Mouse (Mus musculus): ENCODE results near the gene Rasgrf1. TPM values are rescaled to one million over a fixed set of nuclear protein-coding genes. Genes with fewer than 3 reads are reported as not detected.

Gene Rasgrf1
- polyA plus RNA-seq, 1 experiment from 2014 or later = 0.05 TPM

DNA sequence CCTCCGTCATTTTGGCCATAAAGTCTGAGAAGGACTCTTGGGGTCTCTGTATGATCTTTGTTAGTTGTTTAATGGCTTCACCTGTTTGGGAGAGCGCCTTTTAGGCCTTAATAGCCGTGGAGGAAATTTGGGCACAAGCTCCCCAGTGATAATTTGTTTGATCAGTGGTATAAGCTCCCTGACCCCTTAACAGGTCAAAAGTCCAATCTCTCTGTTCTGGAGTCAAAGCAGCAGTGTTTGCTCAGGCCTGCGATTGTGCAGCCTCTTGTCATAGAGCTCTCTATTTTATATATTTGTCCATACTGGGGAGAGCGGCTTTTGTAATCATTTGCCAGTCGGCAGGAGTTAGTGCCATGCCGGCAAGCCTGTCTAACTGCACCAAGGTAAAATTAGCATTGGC is 135.5 kb downstream of the Rasgrf1 start:
- H3K27me3 ChIP-seq (ENCODE audit: insufficient read depth, low read length) = no peaks in the 10 kb centered on the region
- H3K9ac ChIP-seq (ENCODE audit: low read depth, low read length) = no peak overlapping the region
- no peak for TF ChIP-seq CTCF (IDR thresholded peaks at IDR 0.05; ENCODE audit: low read depth)
- H3K27ac ChIP-seq = no peak overlapping the region
- H3K9me3 ChIP-seq (replicated peaks; ENCODE audit: low read length) = no peaks in the 10 kb centered on the region
- DNase-seq (ENCODE audit: low spot score) = no peak
- no peaks in the 10 kb centered on the region for H3K36me3 ChIP-seq (ENCODE audit: insufficient read depth, low read length)
- H3K4me1 ChIP-seq (replicated peaks; ENCODE audit: insufficient read depth, low read length) = no peaks in the 10 kb centered on the region
- 94% methylated on average over 7 of the region's 7 CpGs for WGBS
- ATAC-seq (replicated peaks; ENCODE audit: low FRiP score, low read depth) = no peak
- H3K4me2 ChIP-seq (ENCODE audit: low read length) = no peak overlapping the region
- H3K4me3 ChIP-seq (replicated peaks; ENCODE audit: low read depth, low read length) = no peak overlapping the region

DNA sequence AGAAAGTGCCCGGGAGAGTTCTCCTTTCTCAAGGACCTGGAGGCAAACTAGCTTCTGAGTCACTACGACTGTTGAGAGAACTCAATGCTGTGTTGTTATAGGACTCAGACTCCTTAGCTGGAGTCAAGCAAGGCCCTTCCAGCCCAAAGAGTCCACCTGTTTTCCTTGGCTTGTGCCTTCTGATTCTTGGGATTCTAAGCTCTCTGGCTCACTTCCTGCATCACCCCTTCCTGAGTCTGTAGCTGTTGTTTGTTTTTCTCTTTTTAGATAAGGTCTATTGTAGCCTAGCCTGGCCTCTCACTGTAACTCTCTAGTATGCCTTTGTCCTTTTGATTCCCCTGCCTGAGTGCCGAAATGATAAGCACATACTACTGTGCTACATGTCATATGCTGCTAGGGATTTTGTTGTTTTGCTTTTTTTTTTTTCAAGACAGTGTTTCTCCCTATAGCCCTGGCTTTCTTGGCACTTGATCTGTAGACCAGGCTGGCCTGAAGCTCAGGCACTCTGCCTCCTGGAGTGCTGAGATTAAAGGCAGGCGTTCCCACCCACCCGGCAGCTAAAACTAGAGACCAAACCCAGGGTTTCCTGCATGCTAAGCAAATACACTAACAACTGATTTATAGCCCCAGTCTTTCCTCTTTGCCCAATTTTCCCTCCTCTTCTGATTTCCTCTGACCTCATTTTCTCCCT is 138.4 kb downstream of the Rasgrf1 start:
- no peak overlapping the region for H3K4me3 ChIP-seq (replicated peaks; ENCODE audit: low read depth, low read length)
- no peak overlapping the region for H3K4me2 ChIP-seq (ENCODE audit: low read length)
- 42% methylated on average over 5 of the region's 5 CpGs for WGBS
- H3K27ac ChIP-seq = no peak overlapping the region
- ATAC-seq (replicated peaks; ENCODE audit: low FRiP score, low read depth) (no peak), DNase-seq (ENCODE audit: low spot score) (peak; percentile 61)
- no peaks in the 10 kb centered on the region for H3K9me3 ChIP-seq (replicated peaks; ENCODE audit: low read length)
- H3K4me1 ChIP-seq (replicated peaks; ENCODE audit: insufficient read depth, low read length) = no peaks in the 10 kb centered on the region
- no peaks in the 10 kb centered on the region for H3K27me3 ChIP-seq (ENCODE audit: insufficient read depth, low read length)
- TF ChIP-seq CTCF (IDR thresholded peaks at IDR 0.05; ENCODE audit: low read depth) = no peak
- no peaks in the 10 kb centered on the region for H3K36me3 ChIP-seq (ENCODE audit: insufficient read depth, low read length)
- no peak overlapping the region for H3K9ac ChIP-seq (ENCODE audit: low read depth, low read length)

- no peaks in the 10 kb centered on the region for H3K27me3 ChIP-seq (ENCODE audit: insufficient read depth, low read length)
- no peak for DNase-seq (ENCODE audit: low spot score)
- 75% methylated on average over 2 of the region's 2 CpGs for WGBS
- peak within 1 kb of the TSS; percentile 59 for H3K4me3 ChIP-seq (replicated peaks; ENCODE audit: low read depth, low read length)
- ATAC-seq (replicated peaks; ENCODE audit: low FRiP score, low read depth) = no peak
- H3K9me3 ChIP-seq (replicated peaks; ENCODE audit: low read length) = no peaks in the 10 kb centered on the region
- no peaks in the 10 kb centered on the region for H3K36me3 ChIP-seq (ENCODE audit: insufficient read depth, low read length)
- H3K9ac ChIP-seq (ENCODE audit: low read depth, low read length) = peak within 1 kb of the TSS; percentile 64
- peak within 1 kb of the TSS; percentile 84 for H3K4me2 ChIP-seq (ENCODE audit: low read length)
- H3K4me1 ChIP-seq (replicated peaks; ENCODE audit: insufficient read depth, low read length) = no peaks in the 10 kb centered on the region
- no peak for TF ChIP-seq CTCF (IDR thresholded peaks at IDR 0.05; ENCODE audit: low read depth)
- H3K27ac ChIP-seq = peak within 1 kb of the TSS; percentile 88
Measured at GRCm38 (mm10) chr9:90053852-90054251, 144.1 kb downstream of the Rasgrf1 start, which contains the start of gene Ctsh. TSS of gene Ctsh (plus strand) at chr9:90054152.

- peak; percentile 72 for TF ChIP-seq CTCF (IDR thresholded peaks at IDR 0.05; ENCODE audit: low read depth)
- DNase-seq (ENCODE audit: low spot score) (peak; percentile 91), ATAC-seq (replicated peaks; ENCODE audit: low FRiP score, low read depth) (peak; percentile 98)
- Histone ChIP-seq H3K9ac (ENCODE audit: low read depth, low read length) (peak overlapping the region; percentile 64), H3K27ac (peak overlapping the region; percentile 88), H3K36me3 (ENCODE audit: insufficient read depth, low read length) (no peaks in the 10 kb centered on the region), H3K4me3 (replicated peaks; ENCODE audit: low read depth, low read length) (peak overlapping the region; percentile 59), H3K9me3 (replicated peaks; ENCODE audit: low read length) (no peaks in the 10 kb centered on the region), H3K4me1 (replicated peaks; ENCODE audit: insufficient read depth, low read length) (no peaks in the 10 kb centered on the region), H3K27me3 (ENCODE audit: insufficient read depth, low read length) (no peaks in the 10 kb centered on the region), H3K4me2 (ENCODE audit: low read length) (peak overlapping the region; percentile 84)
- WGBS = under 1% methylated on average over 37 of the region's 37 CpGs
Measured at GRCm38 (mm10) chr9:90054371-90055145, 144.8 kb downstream of the Rasgrf1 start.

GRCm38 (mm10) chr9:90055409-90055808 is 145.7 kb downstream of the Rasgrf1 start:
- Histone ChIP-seq H3K4me2 (ENCODE audit: low read length) (peak overlapping the region; percentile 84), H3K9me3 (replicated peaks; ENCODE audit: low read length) (no peaks in the 10 kb centered on the region), H3K27me3 (ENCODE audit: insufficient read depth, low read length) (no peaks in the 10 kb centered on the region), H3K36me3 (ENCODE audit: insufficient read depth, low read length) (no peaks in the 10 kb centered on the region), H3K4me3 (replicated peaks; ENCODE audit: low read depth, low read length) (peak overlapping the region; percentile 59), H3K4me1 (replicated peaks; ENCODE audit: insufficient read depth, low read length) (no peaks in the 10 kb centered on the region), H3K27ac (no peak overlapping the region), H3K9ac (ENCODE audit: low read depth, low read length) (no peak overlapping the region)
- DNase-seq (ENCODE audit: low spot score) (no peak), ATAC-seq (replicated peaks; ENCODE audit: low FRiP score, low read depth) (no peak)
- 41% methylated on average over 5 of the region's 5 CpGs for WGBS
- no peak for TF ChIP-seq CTCF (IDR thresholded peaks at IDR 0.05; ENCODE audit: low read depth)

DNA sequence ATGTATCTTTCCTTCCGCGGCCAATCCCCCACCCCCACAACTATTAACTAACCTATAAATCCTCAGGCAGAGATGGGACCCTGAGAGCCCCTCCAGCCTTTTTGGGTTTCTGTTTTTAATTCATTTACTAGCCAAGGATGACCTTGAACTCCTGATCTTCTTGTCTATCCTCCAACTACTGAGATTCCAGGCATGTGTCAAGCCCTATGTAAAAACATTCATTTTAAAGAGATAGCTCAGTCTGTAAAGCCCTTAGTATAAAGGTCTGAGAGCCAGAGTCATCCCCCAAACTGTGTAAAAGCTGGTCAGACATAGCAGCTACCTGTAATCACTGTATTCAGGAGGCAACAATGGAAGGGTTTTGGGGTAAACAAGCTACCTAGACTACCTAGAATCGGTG is 146.2 kb downstream of the Rasgrf1 start:
- Histone ChIP-seq H3K27ac (no peak overlapping the region), H3K4me1 (replicated peaks; ENCODE audit: insufficient read depth, low read length) (no peaks in the 10 kb centered on the region), H3K9me3 (replicated peaks; ENCODE audit: low read length) (no peaks in the 10 kb centered on the region), H3K36me3 (ENCODE audit: insufficient read depth, low read length) (no peaks in the 10 kb centered on the region), H3K4me2 (ENCODE audit: low read length) (peak overlapping the region; percentile 84), H3K9ac (ENCODE audit: low read depth, low read length) (no peak overlapping the region), H3K4me3 (replicated peaks; ENCODE audit: low read depth, low read length) (0 out of 2 replicates have a peak overlapping the region, but pooled peaks have one; percentile 59), H3K27me3 (ENCODE audit: insufficient read depth, low read length) (no peaks in the 10 kb centered on the region)
- WGBS = 59% methylated on average over 3 of the region's 3 CpGs
- no peak for DNase-seq (ENCODE audit: low spot score)
- ATAC-seq (replicated peaks; ENCODE audit: low FRiP score, low read depth) = no peak
- TF ChIP-seq CTCF (IDR thresholded peaks at IDR 0.05; ENCODE audit: low read depth) = no peak
